Mouse (Mus musculus): ENCODE data around the gene Gnb1. TPM values are rescaled to one million over a fixed set of nuclear protein-coding genes. Genes with fewer than 3 reads are reported as not detected.

Gnb1 gene
- polyA plus RNA-seq, 2 experiments, result 92.8 to 98.7 TPM

- Histone ChIP-seq H3K4me2 (ENCODE audit: low read depth) (no peak overlapping the region), H3K36me3 (replicated peaks; ENCODE audit: control insufficient read depth, insufficient read depth, low read depth) (peaks cover 3% of the 10 kb centered on the region; the same call in 1 of the 2 replicates), H3K27ac (no peak overlapping the region), H3K9me3 (ENCODE audit: control insufficient read depth, low read length) (no peaks in the 10 kb centered on the region), H3K4me1 (replicated peaks; ENCODE audit: control insufficient read depth in 2 of 2, insufficient read depth in 2 of 2, low read length in 1 of 2) (peaks cover 17 to 24% of the 10 kb centered on the region in 2 experiments), H3K4me3 (ENCODE audit: insufficient read depth in 1 of 2, low read depth in 2 of 2, low read length in 2 of 2) (no peak overlapping the region), H3K9ac (replicated peaks) (no peak overlapping the region), H3K27me3 (ENCODE audit: control insufficient read depth, insufficient read depth, low read length) (no peaks in the 10 kb centered on the region)
- 74% methylated on average over 6 of the region's 6 CpGs for WGBS (ENCODE audit: insufficient replicate concordance)
- ATAC-seq (ENCODE audit: insufficient read depth) (no peak), DNase-seq (ENCODE audit: low read depth in 3 of 3, low spot score in 3 of 3) (no peak)
- no peak for TF ChIP-seq EP300 (IDR thresholded peaks at IDR 0.05; ENCODE audit: low read depth)
- no peak for TF ChIP-seq CTCF (IDR thresholded peaks at IDR 0.05; ENCODE audit: low read depth)
These were observed 112.6 kb downstream of the Gnb1 start for GRCm38 (mm10) chr4:155603801-155604200.

GRCm38 (mm10) chr4:155605132-155605531 is 114.0 kb downstream of the Gnb1 start:
- Histone ChIP-seq H3K9me3 (ENCODE audit: control insufficient read depth, low read length) (no peaks in the 10 kb centered on the region), H3K4me1 (replicated peaks; ENCODE audit: control insufficient read depth in 2 of 2, insufficient read depth in 2 of 2, low read length in 1 of 2) (peaks cover 14 to 17% of the 10 kb centered on the region in 2 experiments), H3K4me3 (ENCODE audit: insufficient read depth in 1 of 2, low read depth in 2 of 2, low read length in 2 of 2) (no peak overlapping the region), H3K9ac (replicated peaks) (no peak overlapping the region), H3K36me3 (replicated peaks; ENCODE audit: control insufficient read depth, insufficient read depth, low read depth) (peaks cover 5% of the 10 kb centered on the region), H3K4me2 (ENCODE audit: low read depth) (no peak overlapping the region), H3K27me3 (ENCODE audit: control insufficient read depth, insufficient read depth, low read length) (no peaks in the 10 kb centered on the region), H3K27ac (no peak overlapping the region)
- no peak for TF ChIP-seq CTCF (IDR thresholded peaks at IDR 0.05; ENCODE audit: low read depth)
- no peak for TF ChIP-seq EP300 (IDR thresholded peaks at IDR 0.05; ENCODE audit: low read depth)
- DNase-seq (ENCODE audit: low read depth in 3 of 3, low spot score in 3 of 3) (no peak), ATAC-seq (ENCODE audit: insufficient read depth) (no peak)
- 74% methylated on average over 4 of the region's 4 CpGs for WGBS (ENCODE audit: insufficient replicate concordance)

- no peak for DNase-seq (ENCODE audit: low read depth in 3 of 3, low spot score in 3 of 3)
- Histone ChIP-seq H3K27ac (no peak overlapping the region), H3K9ac (replicated peaks) (no peak overlapping the region), H3K36me3 (replicated peaks; ENCODE audit: control insufficient read depth, insufficient read depth, low read depth) (peaks cover 12% of the 10 kb centered on the region), H3K27me3 (ENCODE audit: control insufficient read depth, insufficient read depth, low read length) (no peaks in the 10 kb centered on the region), H3K9me3 (ENCODE audit: control insufficient read depth, low read length) (no peaks in the 10 kb centered on the region), H3K4me2 (ENCODE audit: low read depth) (no peak overlapping the region), H3K4me1 (replicated peaks; ENCODE audit: control insufficient read depth in 2 of 2, insufficient read depth in 2 of 2, low read length in 1 of 2) (peaks cover 10 to 12% of the 10 kb centered on the region in 2 experiments), H3K4me3 (ENCODE audit: insufficient read depth in 1 of 2, low read depth in 2 of 2, low read length in 2 of 2) (no peak overlapping the region)
- WGBS (ENCODE audit: insufficient replicate concordance), result 79% methylated on average over 2 of the region's 2 CpGs
- TF ChIP-seq EP300 (IDR thresholded peaks at IDR 0.05; ENCODE audit: low read depth), result no peak
- no peak for TF ChIP-seq CTCF (IDR thresholded peaks at IDR 0.05; ENCODE audit: low read depth)
- ATAC-seq (ENCODE audit: insufficient read depth), result no peak
These were observed 115.7 kb downstream of the Gnb1 start for GRCm38 (mm10) chr4:155606825-155607224.

Other genes with a start within 250 kb of the Gnb1 start
- gene Faap20, start 241.6 kb upstream of the Gnb1 start, polyA plus RNA-seq (2012; rRNA removed), result 12.2 and 12.8 TPM in 2 replicates
- gene Faap20, start 241.6 kb upstream of the Gnb1 start, polyA plus RNA-seq (2014; fragmentation: Nextera tagmentation; extraction: Ambion mirVana), result 14.8 and 20.5 TPM in 2 replicates
- gene Prkcz, start 130.0 kb upstream of the Gnb1 start, polyA plus RNA-seq (2012; rRNA removed), result 0.71 and 0.99 TPM in 2 replicates
- gene Prkcz, start 130.0 kb upstream of the Gnb1 start, polyA plus RNA-seq (2014; fragmentation: Nextera tagmentation; extraction: Ambion mirVana), result 1.3 and 1.7 TPM in 2 replicates
- 0.02 TPM in 1 of 2 replicates, not detected in the other for gene Gabrd, start 93.2 kb upstream of the Gnb1 start, polyA plus RNA-seq (2012; rRNA removed)
- gene Gabrd, start 93.2 kb upstream of the Gnb1 start, polyA plus RNA-seq (2014; fragmentation: Nextera tagmentation; extraction: Ambion mirVana), result not detected in 2 replicates
- gene Cfap74, start 82.2 kb upstream of the Gnb1 start, polyA plus RNA-seq (2012; rRNA removed), result 0.03 and 0.08 TPM in 2 replicates
- gene Cfap74, start 82.2 kb upstream of the Gnb1 start, polyA plus RNA-seq (2014; fragmentation: Nextera tagmentation; extraction: Ambion mirVana), result 0.08 TPM in 1 of 2 replicates, not detected in the other
- not detected in 2 replicates for gene Tmem52, start 22.2 kb upstream of the Gnb1 start, polyA plus RNA-seq (2012; rRNA removed)
- not detected in 2 replicates for gene Tmem52, start 22.2 kb upstream of the Gnb1 start, polyA plus RNA-seq (2014; fragmentation: Nextera tagmentation; extraction: Ambion mirVana)
- gene Nadk, start 71.0 kb downstream of the Gnb1 start, polyA plus RNA-seq (2012; rRNA removed), result 32.0 and 32.2 TPM in 2 replicates
- gene Nadk, start 71.0 kb downstream of the Gnb1 start, polyA plus RNA-seq (2014; fragmentation: Nextera tagmentation; extraction: Ambion mirVana), result 40.2 and 48.4 TPM in 2 replicates
- 4.1 and 4.2 TPM in 2 replicates for gene Slc35e2, start 110.1 kb downstream of the Gnb1 start, polyA plus RNA-seq (2012; rRNA removed)
- 6.7 and 7.9 TPM in 2 replicates for gene Slc35e2, start 110.1 kb downstream of the Gnb1 start, polyA plus RNA-seq (2014; fragmentation: Nextera tagmentation; extraction: Ambion mirVana)
- 12.6 and 21.4 TPM in 2 replicates for gene Cdk11b, start 133.5 kb downstream of the Gnb1 start, polyA plus RNA-seq (2012; rRNA removed)
- 16.3 and 19.4 TPM in 2 replicates for gene Cdk11b, start 133.5 kb downstream of the Gnb1 start, polyA plus RNA-seq (2014; fragmentation: Nextera tagmentation; extraction: Ambion mirVana)
- not detected in 2 replicates for gene Gm10563, start 154.0 kb downstream of the Gnb1 start, polyA plus RNA-seq (2012; rRNA removed)
- gene Gm10563, start 154.0 kb downstream of the Gnb1 start, polyA plus RNA-seq (2014; fragmentation: Nextera tagmentation; extraction: Ambion mirVana), result not detected in 2 replicates
- gene Mmp23, start 162.0 kb downstream of the Gnb1 start, polyA plus RNA-seq (2012; rRNA removed), result 3.4 and 5.4 TPM in 2 replicates
- gene Mmp23, start 162.0 kb downstream of the Gnb1 start, polyA plus RNA-seq (2014; fragmentation: Nextera tagmentation; extraction: Ambion mirVana), result 2.8 TPM in 2 replicates
- 4.8 and 4.9 TPM in 2 replicates for gene Mib2, start 177.8 kb downstream of the Gnb1 start, polyA plus RNA-seq (2012; rRNA removed)
- gene Mib2, start 177.8 kb downstream of the Gnb1 start, polyA plus RNA-seq (2014; fragmentation: Nextera tagmentation; extraction: Ambion mirVana), result 1.8 and 1.9 TPM in 2 replicates
- gene Fndc10, start 203.0 kb downstream of the Gnb1 start, polyA plus RNA-seq (2012; rRNA removed), result 0.58 and 0.87 TPM in 2 replicates
- gene Fndc10, start 203.0 kb downstream of the Gnb1 start, polyA plus RNA-seq (2014; fragmentation: Nextera tagmentation; extraction: Ambion mirVana), result 0.10 and 0.15 TPM in 2 replicates
- 38.6 and 39.5 TPM in 2 replicates for gene Ssu72, start 213.4 kb downstream of the Gnb1 start, polyA plus RNA-seq (2012; rRNA removed)
- gene Ssu72, start 213.4 kb downstream of the Gnb1 start, polyA plus RNA-seq (2014; fragmentation: Nextera tagmentation; extraction: Ambion mirVana), result 53.9 and 56.9 TPM in 2 replicates
- gene Tmem240, start 243.4 kb downstream of the Gnb1 start, polyA plus RNA-seq (2012; rRNA removed), result 0.06 and 0.17 TPM in 2 replicates
- gene Tmem240, start 243.4 kb downstream of the Gnb1 start, polyA plus RNA-seq (2014; fragmentation: Nextera tagmentation; extraction: Ambion mirVana), result 0.06 TPM in 1 of 2 replicates, not detected in the other

Measured in liver, embryonic 14.5 days (tissue).